Comparison of ENCODE assay signal across 21 mouse cellular contexts in the genomic region with DNA sequence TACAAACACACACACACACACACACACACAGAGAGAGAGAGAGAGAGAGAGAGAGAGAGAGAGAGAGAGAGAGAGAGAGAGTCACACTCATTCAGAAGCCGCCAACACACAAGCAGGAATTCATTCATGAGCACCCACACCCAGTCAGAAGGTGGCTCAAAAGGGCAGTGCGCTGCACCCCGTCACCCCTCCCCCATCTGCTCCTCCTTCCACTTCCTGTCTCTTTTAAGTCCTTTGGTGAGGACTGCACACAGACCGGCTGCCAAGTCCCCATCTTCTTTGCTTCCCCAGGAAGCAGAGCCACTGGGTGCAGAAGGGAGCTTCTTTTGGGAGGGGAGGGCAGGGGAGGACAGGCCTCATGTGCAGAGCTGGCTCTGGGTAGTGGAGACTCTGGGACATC. TPM values are rescaled to one million over a fixed set of nuclear protein-coding genes. Genes with fewer than 3 reads are reported as not detected.
"Had no signal": no experiment of that assay in that cellular context is flagged by ENCODE, and none has a peak within 500 bp of the region (broad histone marks: within the 10 kb centered on the region; RNA-seq: fewer than 3 reads in every experiment).

No protein-coding gene starts in this region.

- ATAC-seq: liver, postnatal 0 days; midbrain, embryonic 15.5 days had no signal

- DNase-seq: kidney, adult 18-20 months; kidney, postnatal 10 days; liver; liver, embryonic 13.5 days; liver, postnatal 0 days; lung, postnatal 14 days; right cerebral cortex, adult 18-20 months; right cerebral cortex, postnatal 25 days had no signal

RNA-seq across cellular contexts. Expression of gene Nkx1-1, which starts 2.2 kb away (rescaled TPM):
- total RNA-seq: layer of hippocampus, adult 8-10 months; layer of hippocampus, postnatal 14 days; left cerebral cortex, adult 8-10 months; left cerebral cortex, postnatal 25 days; monocyte, adult 5-6 weeks had no signal
- polyA plus RNA-seq: kidney, embryonic 14.5 days; large intestine, adult 2 months; limb, embryonic 12.5 days; liver, embryonic 13.5 days; liver, postnatal 0 days; lung, embryonic 15.5 days; macrophage; midbrain, embryonic 15.5 days; small intestine, adult 2 months; stomach, embryonic 16.5 days had no signal
